Mouse (Mus musculus): ENCODE data around the gene Sprr2i.

DNA sequence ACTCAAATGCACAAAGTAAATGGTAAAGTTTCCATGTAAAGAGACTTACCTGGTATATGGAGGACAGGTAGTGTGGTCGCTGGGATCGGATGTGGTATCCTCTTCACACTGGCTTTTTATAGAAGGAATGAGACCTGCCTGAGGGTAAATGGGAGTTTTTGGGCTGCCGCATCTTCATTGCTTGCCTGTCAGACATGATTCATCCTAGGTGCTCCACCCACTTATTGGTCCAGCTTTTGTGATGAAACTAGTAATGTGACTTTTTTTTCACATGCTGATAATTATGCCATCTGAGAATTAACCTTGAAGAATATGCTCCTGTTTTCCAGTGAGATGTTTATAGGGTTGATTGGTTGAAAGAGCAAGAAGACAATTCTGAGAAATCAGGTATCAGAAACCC is 30.9 kb downstream of the Sprr2i start, which contains the start of gene Sprr1b:
- TF ChIP-seq POLR2A (IDR thresholded peaks at IDR 0.05; ENCODE audit: insufficient read length, low read depth): no peak
- TF ChIP-seq POLR2AphosphoS2 (IDR thresholded peaks at IDR 0.05; ENCODE audit: insufficient read length, low read depth): no peak
- no peak for TF ChIP-seq E2F4 (IDR thresholded peaks at IDR 0.05; ENCODE audit: insufficient read depth)
- TF ChIP-seq USF1 (IDR thresholded peaks at IDR 0.05; ENCODE audit: low read depth): no peak
- TF ChIP-seq CEBPB (IDR thresholded peaks at IDR 0.05; ENCODE audit: insufficient read depth, poor library complexity, severe bottlenecking): no peak
- TF ChIP-seq MAX (IDR thresholded peaks at IDR 0.05; ENCODE audit: low read depth): no peak
- TF ChIP-seq TCF12 (IDR thresholded peaks at IDR 0.05; ENCODE audit: insufficient read depth, poor library complexity, severe bottlenecking): no peak

Measured in myocyte (in vitro differentiated cells).